8 mouse cellular contexts compared by ENCODE assay signal in genomic region chr9:57075681-57076381, GRCm38 (mm10). TPM values are rescaled to one million over a fixed set of nuclear protein-coding genes. Genes with fewer than 3 reads are reported as not detected.
DNase-seq lines count a peak whose midpoint lies in the region; ATAC-seq and TF ChIP-seq lines count a peak whose summit lies in the region.

No protein-coding gene starts in this region.

- WGBS in forebrain, embryonic 13.5 days, result 0% methylated on average over 43 of the region's 43 CpGs
- WGBS in large intestine, adult 2 months, result under 1% methylated on average over 43 of the region's 43 CpGs
- under 1% methylated on average over 43 of the region's 43 CpGs for WGBS in liver, postnatal 0 days (ENCODE audit: insufficient replicate concordance)
- under 1% methylated on average over 43 of the region's 43 CpGs for WGBS in neural tube, embryonic 14.5 days

- peak overlapping the region; percentile 94 for H3K27ac ChIP-seq in ES-Bruce4 (ENCODE audit: insufficient read depth, low read length)
- H3K27ac ChIP-seq in forebrain, embryonic 13.5 days, result peak overlapping the region; percentile 99
- H3K27ac ChIP-seq in liver, postnatal 0 days (ENCODE audit: low read depth), result peak overlapping the region; percentile 99
- peak overlapping the region; percentile 96 for H3K27ac ChIP-seq in neural tube, embryonic 14.5 days (ENCODE audit: low read depth, low read length)

- peak; percentile 99 to 100 for DNase-seq in heart, postnatal 10 days
- peak; percentile 96 for DNase-seq in large intestine, adult 2 months (ENCODE audit: low read depth, low spot score)
- peak; percentile 99 for DNase-seq in liver, postnatal 0 days
- DNase-seq in testis, postnatal 10 days (ENCODE audit: low spot score), result peak; percentile 98

- H3K36me3 ChIP-seq in ES-Bruce4 (ENCODE audit: control insufficient read depth, insufficient read depth, low read length, poor library complexity, severe bottlenecking), result no peaks in the 10 kb centered on the region
- no peaks in the 10 kb centered on the region for H3K36me3 ChIP-seq in forebrain, embryonic 13.5 days (ENCODE audit: poor library complexity, severe bottlenecking)
- no peaks in the 10 kb centered on the region for H3K36me3 ChIP-seq in liver, postnatal 0 days (replicated peaks; ENCODE audit: insufficient read depth, low read length)
- H3K36me3 ChIP-seq in neural tube, embryonic 14.5 days (ENCODE audit: control insufficient read depth, insufficient read depth, low read length), result no peaks in the 10 kb centered on the region

- peak; percentile 84 for ATAC-seq in cerebellum, adult (ENCODE audit: insufficient number of reproducible peaks, low FRiP score, low TSS enrichment)
- peak; percentile 88 for ATAC-seq in forebrain, embryonic 13.5 days
- ATAC-seq in liver, postnatal 0 days, result peak; percentile 75
- peak; percentile 87 for ATAC-seq in neural tube, embryonic 14.5 days (ENCODE audit: low read depth)

- no peak for TF ChIP-seq EP300 in ES-Bruce4 (IDR thresholded peaks at IDR 0.05; ENCODE audit: insufficient read depth, low read depth, low read length)
- TF ChIP-seq EP300 in liver, postnatal 0 days (IDR thresholded peaks at IDR 0.05; ENCODE audit: low read depth), result peak; percentile 83

- no peak for TF ChIP-seq POLR2A in ES-Bruce4 (IDR thresholded peaks at IDR 0.05; ENCODE audit: insufficient read depth, low read length)

- H3K4me2 ChIP-seq in forebrain, embryonic 13.5 days, result peak overlapping the region; percentile 92
- peak overlapping the region; percentile 95 for H3K4me2 ChIP-seq in liver, postnatal 0 days (ENCODE audit: low read depth, low read length)
- H3K4me2 ChIP-seq in neural tube, embryonic 14.5 days (ENCODE audit: low read depth, low read length), result peak overlapping the region; percentile 87

- H3K9ac ChIP-seq in ES-Bruce4 (ENCODE audit: low read depth, poor library complexity, severe bottlenecking), result peak overlapping the region; percentile 86
- peak overlapping the region; percentile 88 for H3K9ac ChIP-seq in forebrain, embryonic 13.5 days
- H3K9ac ChIP-seq in liver, postnatal 0 days (replicated peaks), result peak overlapping the region; percentile 62
- peak overlapping the region; percentile 83 for H3K9ac ChIP-seq in neural tube, embryonic 14.5 days (replicated peaks; ENCODE audit: low read depth, low read length)

- no peaks in the 10 kb centered on the region for H3K27me3 ChIP-seq in ES-Bruce4 (ENCODE audit: control insufficient read depth, insufficient read depth, low read length, poor library complexity, severe bottlenecking)
- no peaks in the 10 kb centered on the region for H3K27me3 ChIP-seq in forebrain, embryonic 13.5 days
- no peaks in the 10 kb centered on the region for H3K27me3 ChIP-seq in liver, postnatal 0 days (ENCODE audit: insufficient read depth, low read length)
- H3K27me3 ChIP-seq in neural tube, embryonic 14.5 days (ENCODE audit: control insufficient read depth, insufficient read depth, low read length), result no peaks in the 10 kb centered on the region

- H3K9me3 ChIP-seq in ES-Bruce4 (replicated peaks; ENCODE audit: control insufficient read depth, insufficient read depth, low read length, poor library complexity, severe bottlenecking), result no peaks in the 10 kb centered on the region
- no peaks in the 10 kb centered on the region for H3K9me3 ChIP-seq in forebrain, embryonic 13.5 days (replicated peaks)
- H3K9me3 ChIP-seq in liver, postnatal 0 days (ENCODE audit: low read length), result no peaks in the 10 kb centered on the region
- H3K9me3 ChIP-seq in neural tube, embryonic 14.5 days (ENCODE audit: control insufficient read depth, low read length), result no peaks in the 10 kb centered on the region

- no peaks in the 10 kb centered on the region for H3K4me1 ChIP-seq in ES-Bruce4 (ENCODE audit: control insufficient read depth, insufficient read depth, low read length)
- H3K4me1 ChIP-seq in forebrain, embryonic 13.5 days, result peaks cover 34% of the 10 kb centered on the region
- H3K4me1 ChIP-seq in liver, postnatal 0 days (ENCODE audit: insufficient read depth), result peaks cover 6% of the 10 kb centered on the region
- peaks cover 16% of the 10 kb centered on the region for H3K4me1 ChIP-seq in neural tube, embryonic 14.5 days (ENCODE audit: control insufficient read depth, insufficient read depth, low read length)

- intact Hi-C loops in heart, postnatal 10 days (cut with DNase I), result loop anchor here (2.0 kb wide), 2 partner anchors 55 to 125 kb away; partner anchors contain the start of genes Man2c1 and Snupn

- peak overlapping the region; percentile 89 for H3K4me3 ChIP-seq in ES-Bruce4 (ENCODE audit: low read depth, low read length)
- H3K4me3 ChIP-seq in forebrain, embryonic 13.5 days, result peak overlapping the region; percentile 89
- H3K4me3 ChIP-seq in liver, postnatal 0 days (ENCODE audit: low read depth, low read length), result peak overlapping the region; percentile 85
- H3K4me3 ChIP-seq in neural tube, embryonic 14.5 days (ENCODE audit: low read depth, low read length), result peak overlapping the region; percentile 85

- no peak for TF ChIP-seq CTCF in ES-Bruce4 (IDR thresholded peaks at IDR 0.05; ENCODE audit: low read depth, low read length)
- TF ChIP-seq CTCF in liver, postnatal 0 days (IDR thresholded peaks at IDR 0.05; ENCODE audit: low read depth), result no peak; the same call in 1 of the 2 replicates

RNA-seq across cellular contexts. Expression of gene Sin3a, which starts 4.0 kb away (rescaled TPM):
- 141 and 151 TPM in 2 replicates for polyA plus RNA-seq in ES-Bruce4 (2011; ENCODE audit: insufficient read depth, insufficient read length, low read depth, missing spikeins)
- 33.8 and 43.9 TPM in 2 replicates for polyA plus RNA-seq in forebrain, embryonic 13.5 days (2015; fragmentation: Nextera tagmentation; extraction: Ambion mirVana)
- 10 to 100 TPM; 33.6 to 46.7 TPM for total RNA-seq in heart, postnatal 10 days (2021)
- 25.4 and 48.5 TPM in 2 replicates for polyA plus RNA-seq in large intestine, adult 2 months (2012; rRNA removed)
- 6.1 and 6.6 TPM in 2 replicates for polyA plus RNA-seq in liver, postnatal 0 days (2015; fragmentation: Nextera tagmentation; extraction: Ambion mirVana)
- 26.8 and 35.2 TPM in 2 replicates for polyA plus RNA-seq in neural tube, embryonic 14.5 days (2014; fragmentation: Nextera tagmentation; extraction: Ambion mirVana)

RNA-seq across cellular contexts. Expression of gene Man2c1, which starts 54.7 kb away (rescaled TPM):
- 79.9 and 86.8 TPM in 2 replicates for polyA plus RNA-seq in ES-Bruce4 (2011; ENCODE audit: insufficient read depth, insufficient read length, low read depth, missing spikeins)
- 51.6 and 54.3 TPM in 2 replicates for polyA plus RNA-seq in forebrain, embryonic 13.5 days (2015; fragmentation: Nextera tagmentation; extraction: Ambion mirVana)
- 10 to 100 TPM; 50.7 to 55.5 TPM for total RNA-seq in heart, postnatal 10 days (2021)
- polyA plus RNA-seq in large intestine, adult 2 months (2012; rRNA removed), result 90.5 and 106 TPM in 2 replicates
- polyA plus RNA-seq in liver, postnatal 0 days (2015; fragmentation: Nextera tagmentation; extraction: Ambion mirVana), result 18.2 and 18.5 TPM in 2 replicates
- 43.2 and 49.9 TPM in 2 replicates for polyA plus RNA-seq in neural tube, embryonic 14.5 days (2014; fragmentation: Nextera tagmentation; extraction: Ambion mirVana)

Comparison
In these comparisons a context has a peak if more than half of its experiments do, and no peak if none do; other contexts are left out.
1. Peak in every context shown above with its lines: DNase-seq, ATAC-seq, H3K4me3 ChIP-seq and H3K27ac ChIP-seq.